Mouse (Mus musculus) liver, embryonic 13.5 days (tissue): ENCODE data around the gene Fah. TPM values are rescaled to one million over a fixed set of nuclear protein-coding genes. Genes with fewer than 3 reads are reported as not detected.

Source experiments
- ATAC-seq: fragments of 200-750 bp; cut with Nextera tagmentation; 2 replicates; pipeline ENCODE4 v1.8.0; 2017; ENCODE audit warnings: low read depth, mild to moderate bottlenecking, moderate number of reproducible peaks, moderate library complexity
- DNase-seq: peaks from one replicate; pipeline ENCODE4 v3.0.0; 2022
- H3K27ac ChIP-seq: fragments of 300-500 bp; sonication (generic); 2 replicates; pipeline ENCODE4 v1.5.1; 2015; ENCODE audit warnings: moderate library complexity, mild to moderate bottlenecking, inconsistent platforms
- H3K27me3 ChIP-seq: fragments of 300-500 bp; sonication (generic); 2 replicates; pipeline ENCODE4 v1.6.1; 2015; ENCODE audit warnings: mild to moderate bottlenecking, inconsistent platforms
- H3K36me3 ChIP-seq: fragments of 300-500 bp; sonication (generic); 2 replicates; pipeline ENCODE4 v1.6.1; 2015; ENCODE audit warnings: mild to moderate bottlenecking, inconsistent platforms
- H3K4me1 ChIP-seq: fragments of 300-500 bp; sonication (generic); replicated peaks from 2 replicates; pipeline ENCODE4 v1.6.1; 2015; ENCODE audit warnings: inconsistent platforms
- H3K4me2 ChIP-seq: fragments of 300-500 bp; sonication (generic); 2 replicates; pipeline ENCODE4 v1.6.1; 2015; ENCODE audit warnings: inconsistent platforms, mild to moderate bottlenecking, moderate library complexity
- H3K4me3 ChIP-seq: fragments of 300-500 bp; sonication (generic); replicated peaks from 2 replicates; pipeline ENCODE4 v1.5.1; 2015; ENCODE audit warnings: mild to moderate bottlenecking, inconsistent platforms
- H3K9ac ChIP-seq: fragments of 300-500 bp; sonication (generic); 2 replicates; pipeline ENCODE4 v1.6.1; 2015; ENCODE audit warnings: mild to moderate bottlenecking, inconsistent platforms
- H3K9me3 ChIP-seq: fragments of 300-500 bp; sonication (generic); replicated peaks from 2 replicates; pipeline ENCODE4 v1.6.1; 2016; ENCODE audit warnings: inconsistent platforms
- WGBS: fragments of 180-500 bp; shearing (Covaris S2); methylation state at CpG from one replicate; pipeline ENCODE4 v1.1.7; 2015; ENCODE audit not compliant: insufficient replicate concordance; 5-methylcytosine and 5-hydroxymethylcytosine counted together
- polyA plus RNA-seq: library from polyadenylated mRNA; unstranded; fragments of >200 nt; fragmentation: Nextera tagmentation; extraction: Ambion mirVana; gene quantifications from 2 replicates; pipeline ENCODE4 v1.2.1, GENCODE M21; 2015

The Fah gene
- 23.3 and 25.4 TPM in 2 replicates for polyA plus RNA-seq

DNA sequence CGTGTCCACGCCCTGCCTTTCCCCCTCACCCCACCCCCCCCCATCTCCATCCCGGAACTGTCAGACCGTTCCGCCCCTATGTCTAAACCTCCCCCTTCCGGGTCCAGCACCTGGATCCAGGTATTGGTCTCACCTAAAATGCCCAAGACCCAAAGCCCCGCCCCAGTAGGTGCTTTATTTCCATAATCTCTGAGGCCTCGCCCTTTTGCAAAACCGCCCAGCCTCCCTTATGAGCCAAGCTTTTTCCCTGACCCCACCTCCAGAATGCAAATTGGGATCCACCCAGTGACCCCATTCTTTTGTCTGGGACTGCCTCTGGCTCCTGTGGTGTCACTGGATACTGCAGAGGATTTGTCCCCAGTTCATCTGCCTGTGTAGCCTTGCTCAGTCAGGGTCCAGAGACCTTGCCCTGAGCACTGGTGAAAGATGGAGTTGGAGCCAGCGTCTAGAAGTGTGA lies at the start of gene Fah:
TSS of gene Fah (minus strand) at position 430 of the 457 bp plus-strand sequence.
- ATAC-seq (peak; percentile 23; the same call in 1 of the 2 replicates), DNase-seq (peak; percentile 44)
- peak within 1 kb of the TSS; percentile 70 for H3K9ac ChIP-seq
- 0 out of 2 replicates have a peak, but pooled peaks cover 4% of the 10 kb centered on the region for H3K36me3 ChIP-seq
- no peaks in the 10 kb centered on the region for H3K9me3 ChIP-seq
- H3K27ac ChIP-seq: peak within 1 kb of the TSS; percentile 64
- peaks cover 26% of the 10 kb centered on the region for H3K4me1 ChIP-seq
- H3K4me3 ChIP-seq: peak within 1 kb of the TSS; percentile 69
- no peaks in the 10 kb centered on the region for H3K27me3 ChIP-seq
- peak within 1 kb of the TSS; percentile 96 for H3K4me2 ChIP-seq
- 6% methylated on average over 10 of the region's 10 CpGs for WGBS

DNA sequence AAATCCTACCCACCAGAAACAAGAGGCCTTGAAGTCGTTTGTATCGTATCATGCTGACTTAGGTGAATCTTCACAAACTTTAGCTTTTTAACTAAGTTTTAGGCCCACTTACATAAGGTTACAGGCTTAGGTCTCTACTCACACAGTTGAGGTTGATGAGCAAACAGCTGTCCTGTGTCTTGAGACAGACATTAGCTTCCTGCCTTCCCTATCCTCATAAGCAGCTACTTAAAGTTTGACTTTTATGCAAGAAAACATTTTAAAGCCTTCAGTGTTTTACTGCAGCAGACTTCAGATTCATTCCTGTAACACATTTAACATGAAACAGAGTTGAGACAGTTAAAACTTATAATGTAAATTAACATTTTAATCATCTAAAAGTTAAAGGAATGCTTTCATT lies 46.2 kb upstream of the Fah start:
- Histone ChIP-seq H3K9ac (peak overlapping the region; percentile 34; the same call in 1 of the 2 replicates), H3K9me3 (no peaks in the 10 kb centered on the region), H3K27ac (peak overlapping the region; percentile 80), H3K36me3 (peaks cover 5% of the 10 kb centered on the region; the same call in 1 of the 2 replicates), H3K4me2 (no peak overlapping the region), H3K4me1 (peaks cover 85% of the 10 kb centered on the region), H3K27me3 (no peaks in the 10 kb centered on the region), H3K4me3 (no peak overlapping the region)
- ATAC-seq (no peak), DNase-seq (peak; percentile 8)
- WGBS: 62% methylated on average over 2 of the region's 2 CpGs

DNA sequence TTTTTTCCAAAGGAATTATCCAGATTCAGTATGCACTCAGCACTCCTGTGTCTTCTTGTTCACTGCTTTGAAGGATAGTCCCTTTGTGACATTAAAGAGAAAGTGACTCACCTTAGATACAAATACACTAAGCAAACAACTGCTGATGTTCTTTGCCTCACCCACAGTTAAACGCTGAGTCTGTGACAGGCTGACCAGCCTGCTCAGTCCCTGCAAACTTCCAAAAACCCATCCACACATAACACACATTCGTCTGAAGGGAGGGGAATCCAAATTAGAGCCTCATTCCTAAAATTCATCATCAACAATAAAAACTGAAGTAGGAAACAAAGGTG lies 45.4 kb upstream of the Fah start:
- ATAC-seq (no peak), DNase-seq (no peak)
- H3K36me3 ChIP-seq: peaks cover 8% of the 10 kb centered on the region; the same call in 1 of the 2 replicates
- no peaks in the 10 kb centered on the region for H3K27me3 ChIP-seq
- H3K4me2 ChIP-seq: peak overlapping the region; percentile 58
- H3K4me3 ChIP-seq: peak overlapping the region; percentile 13; the same call in 1 of the 2 replicates
- peaks cover 77% of the 10 kb centered on the region for H3K4me1 ChIP-seq
- H3K27ac ChIP-seq: peak overlapping the region; percentile 94
- H3K9ac ChIP-seq: peak overlapping the region; percentile 71
- WGBS: 36% methylated on average over 2 of the region's 2 CpGs
- H3K9me3 ChIP-seq: no peaks in the 10 kb centered on the region

DNA sequence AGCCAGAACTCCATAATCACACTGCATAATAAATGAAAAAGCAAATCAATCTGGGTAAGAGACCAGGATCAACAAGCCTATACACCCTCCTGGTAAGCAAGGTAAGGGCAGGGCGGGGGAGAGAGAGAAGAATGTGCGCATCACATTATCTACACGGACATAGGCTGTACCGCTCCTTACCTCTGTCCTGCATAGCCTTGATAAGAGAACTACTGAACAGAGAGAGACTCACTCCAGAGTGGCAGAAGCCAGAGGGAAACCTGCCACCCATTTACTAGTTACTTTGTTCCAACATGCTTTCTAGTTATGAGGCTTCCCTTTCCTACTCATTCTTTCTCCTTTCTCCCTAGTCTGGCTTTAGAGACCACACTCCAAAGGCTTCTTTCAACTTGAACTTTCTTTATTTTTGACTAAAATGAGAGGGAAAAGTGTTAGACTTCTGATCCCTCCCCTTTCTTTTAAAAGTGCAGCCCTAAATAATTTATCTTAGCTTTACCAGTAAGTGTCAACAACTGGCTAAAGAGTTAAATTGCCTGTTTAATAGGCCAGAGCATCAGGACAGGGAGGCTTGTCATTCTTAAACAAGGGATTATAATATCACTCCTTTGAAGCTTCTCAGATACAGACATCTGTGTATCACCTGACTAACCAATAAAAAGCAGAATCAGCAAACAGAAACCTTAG lies 44.9 kb upstream of the Fah start:
- ATAC-seq (peak; percentile 100), DNase-seq (peak; percentile 84)
- H3K27me3 ChIP-seq: no peaks in the 10 kb centered on the region
- WGBS: 33% methylated on average over 4 of the region's 4 CpGs
- H3K36me3 ChIP-seq: peaks cover 8% of the 10 kb centered on the region; the same call in 1 of the 2 replicates
- H3K4me3 ChIP-seq: peak overlapping the region; percentile 13
- H3K9me3 ChIP-seq: no peaks in the 10 kb centered on the region
- H3K27ac ChIP-seq: peak overlapping the region; percentile 94
- peak overlapping the region; percentile 58 for H3K4me2 ChIP-seq
- peak overlapping the region; percentile 71 for H3K9ac ChIP-seq
- H3K4me1 ChIP-seq: peaks cover 72% of the 10 kb centered on the region

DNA sequence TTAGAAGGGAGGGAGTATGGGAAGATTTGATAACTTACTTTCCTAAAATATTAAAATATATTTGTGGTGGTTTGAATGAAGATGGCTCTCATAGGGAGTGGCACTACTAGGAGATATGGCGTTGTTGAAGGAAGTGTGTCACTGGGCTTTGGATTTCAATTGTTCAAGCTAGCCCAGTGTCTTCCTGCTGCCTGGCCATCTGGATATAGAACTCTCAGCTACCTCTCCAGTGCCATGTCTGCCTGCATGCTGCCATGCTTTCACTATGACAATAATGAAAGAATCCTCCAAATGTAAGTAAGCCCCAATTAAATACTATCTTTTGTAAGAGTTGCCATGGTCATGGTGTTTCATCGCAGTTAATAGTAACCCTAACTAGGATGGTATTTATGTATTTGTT lies 42.5 kb upstream of the Fah start:
- peaks cover 70% of the 10 kb centered on the region for H3K4me1 ChIP-seq
- H3K27ac ChIP-seq: peak overlapping the region; percentile 51
- WGBS: 83% methylated on average over 2 of the region's 2 CpGs
- no peak overlapping the region for H3K4me3 ChIP-seq
- no peak for DNase-seq
- H3K9ac ChIP-seq: no peak overlapping the region
- no peaks in the 10 kb centered on the region for H3K27me3 ChIP-seq
- no peak for ATAC-seq
- no peak overlapping the region for H3K4me2 ChIP-seq
- H3K36me3 ChIP-seq: peaks cover 8% of the 10 kb centered on the region; the same call in 1 of the 2 replicates
- no peaks in the 10 kb centered on the region for H3K9me3 ChIP-seq

DNA sequence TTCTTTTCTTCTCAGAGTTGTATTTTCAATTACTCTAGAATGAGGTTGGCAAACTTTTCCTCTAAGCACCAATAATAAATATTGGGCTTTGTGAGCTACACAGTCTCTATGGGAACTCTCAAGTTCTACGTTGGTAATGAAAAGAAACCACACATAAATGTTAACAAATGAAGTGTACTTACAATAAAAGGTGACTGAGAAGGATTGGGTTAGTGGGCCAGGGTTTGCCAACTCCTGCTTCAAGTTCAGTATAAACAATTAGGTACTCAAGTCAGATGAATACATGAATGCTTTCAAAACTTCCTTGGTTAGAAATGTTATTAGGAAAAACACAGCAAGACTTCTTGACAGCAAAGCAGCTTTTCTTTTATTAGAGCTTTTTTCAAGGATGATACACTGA lies 39.7 kb upstream of the Fah start:
- Histone ChIP-seq H3K4me2 (no peak overlapping the region), H3K27me3 (no peaks in the 10 kb centered on the region), H3K9ac (no peak overlapping the region), H3K36me3 (peaks cover 8% of the 10 kb centered on the region; the same call in 1 of the 2 replicates), H3K4me1 (peaks cover 61% of the 10 kb centered on the region), H3K9me3 (no peaks in the 10 kb centered on the region), H3K4me3 (no peak overlapping the region), H3K27ac (no peak overlapping the region; the same call in 1 of the 2 replicates)
- 87% methylated on average over 1 of the region's 1 CpGs for WGBS
- no peak for DNase-seq
- ATAC-seq: no peak

DNA sequence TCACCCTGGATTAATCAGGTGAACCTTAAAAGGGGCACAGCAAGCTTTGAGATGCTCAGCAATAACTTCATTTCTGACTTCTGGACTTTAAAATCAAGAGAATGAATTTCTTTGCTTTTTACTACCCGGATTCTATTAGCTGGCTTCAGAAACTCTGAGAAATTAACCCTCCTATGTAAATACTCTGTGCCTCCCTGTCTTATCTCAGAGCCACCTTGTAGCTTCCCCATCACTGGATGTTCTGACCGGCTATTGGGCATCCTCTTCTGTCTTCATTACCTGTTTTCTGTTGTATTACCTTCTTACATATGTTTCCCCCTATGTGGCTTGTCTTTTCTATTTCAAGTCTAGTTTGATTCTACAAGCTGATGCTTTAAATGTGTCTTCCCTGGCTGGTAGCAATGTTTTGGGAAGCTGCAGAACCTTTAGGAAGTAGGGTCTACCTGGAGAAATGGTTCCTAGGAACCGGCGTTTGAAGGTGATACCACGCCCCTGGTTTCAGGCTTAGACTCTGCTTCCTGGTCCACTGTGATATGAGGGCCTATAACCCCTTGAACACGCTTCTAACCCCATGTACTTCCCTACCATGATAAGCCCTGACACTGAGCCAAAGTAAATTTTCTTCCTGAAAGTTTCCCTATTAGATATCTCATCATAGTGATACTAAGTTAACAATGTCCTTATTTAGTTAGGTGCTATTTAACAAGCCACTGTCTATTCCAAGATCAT lies 36.9 kb upstream of the Fah start:
- H3K27me3 ChIP-seq: no peaks in the 10 kb centered on the region
- DNase-seq (no peak), ATAC-seq (peak; percentile 84)
- H3K4me3 ChIP-seq: no peak overlapping the region
- H3K4me1 ChIP-seq: peaks cover 60% of the 10 kb centered on the region
- H3K27ac ChIP-seq: peak overlapping the region; percentile 54
- no peaks in the 10 kb centered on the region for H3K9me3 ChIP-seq
- peak overlapping the region; percentile 4; the same call in 1 of the 2 replicates for H3K9ac ChIP-seq
- 54% methylated on average over 6 of the region's 6 CpGs for WGBS
- H3K4me2 ChIP-seq: peak overlapping the region; percentile 1; the same call in 1 of the 2 replicates
- H3K36me3 ChIP-seq: 0 out of 2 replicates have a peak, but pooled peaks cover 3% of the 10 kb centered on the region

DNA sequence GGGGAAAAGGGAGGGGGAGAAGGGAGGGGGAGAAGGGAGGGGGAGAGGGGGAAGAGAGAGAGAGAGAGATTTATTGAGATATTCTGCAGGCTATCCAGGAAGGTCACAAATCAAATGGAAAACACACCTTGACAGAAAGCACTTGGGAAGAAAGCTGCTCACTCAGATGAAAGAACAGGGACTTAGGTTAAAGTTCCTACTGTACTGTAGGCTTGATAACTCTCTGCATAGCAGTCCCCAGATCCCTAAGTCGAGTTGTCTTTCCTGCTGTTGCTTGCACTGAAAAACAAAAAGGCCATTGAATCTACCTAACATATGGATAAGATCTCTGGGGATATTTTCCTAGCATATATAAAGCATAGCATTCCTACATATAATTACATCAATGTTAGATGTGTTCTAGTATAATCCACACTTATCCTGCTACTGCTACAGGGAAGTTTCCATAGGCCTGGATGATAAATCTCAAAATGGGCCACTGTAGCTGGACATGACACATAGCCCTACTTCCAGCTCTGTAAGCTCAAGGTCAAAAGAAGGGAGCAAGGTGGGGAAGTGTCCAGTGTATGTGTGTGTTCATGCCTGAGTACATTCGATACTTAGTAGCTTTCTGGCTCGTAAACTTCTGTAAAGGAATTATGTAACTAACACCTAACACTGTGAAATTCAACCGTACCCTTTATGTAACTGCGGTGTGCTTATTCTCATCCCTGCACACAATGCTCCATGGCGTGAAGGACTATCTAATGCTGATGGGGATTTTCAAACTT lies 35.8 kb upstream of the Fah start:
- WGBS: 88% methylated on average over 6 of the region's 6 CpGs
- no peak for DNase-seq

DNA sequence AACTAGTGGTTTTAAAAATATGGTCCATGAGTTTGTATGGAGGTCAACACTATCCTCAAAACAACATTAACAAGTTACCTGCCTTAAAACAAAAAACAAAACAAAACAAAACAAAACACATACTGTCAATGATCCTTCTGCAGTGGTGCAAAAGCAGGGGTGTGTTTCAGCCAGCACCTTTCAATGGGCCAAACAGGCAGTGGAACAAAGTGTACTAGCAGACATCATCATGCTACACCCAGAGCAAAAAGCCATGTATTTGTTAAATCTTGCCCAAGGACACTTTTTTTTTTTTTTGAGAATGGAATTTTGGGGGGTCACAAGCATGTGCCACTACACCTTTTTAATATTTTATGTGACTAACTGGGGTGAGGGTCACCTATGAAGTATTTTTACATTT lies 30.4 kb upstream of the Fah start:
- H3K4me1 ChIP-seq: peaks cover 50% of the 10 kb centered on the region
- ATAC-seq: no peak
- no peak for DNase-seq
- H3K27me3 ChIP-seq: no peaks in the 10 kb centered on the region
- no peak overlapping the region for H3K4me2 ChIP-seq
- peaks cover 12% of the 10 kb centered on the region for H3K36me3 ChIP-seq
- no peak overlapping the region for H3K27ac ChIP-seq
- H3K9ac ChIP-seq: no peak overlapping the region
- H3K4me3 ChIP-seq: no peak overlapping the region
- no peaks in the 10 kb centered on the region for H3K9me3 ChIP-seq

More for the DNA sequence above, 35.8 kb upstream of the Fah start:
- no peak overlapping the region for H3K9ac ChIP-seq
- no peak overlapping the region for H3K4me3 ChIP-seq
- H3K4me1 ChIP-seq: peaks cover 64% of the 10 kb centered on the region
- 0 out of 2 replicates have a peak, but pooled peaks cover under 1% of the 10 kb centered on the region for H3K36me3 ChIP-seq
- H3K27me3 ChIP-seq: no peaks in the 10 kb centered on the region
- no peak overlapping the region for H3K4me2 ChIP-seq
- ATAC-seq: no peak
- peak overlapping the region; percentile 54; the same call in 1 of the 2 replicates for H3K27ac ChIP-seq
- no peaks in the 10 kb centered on the region for H3K9me3 ChIP-seq

DNA sequence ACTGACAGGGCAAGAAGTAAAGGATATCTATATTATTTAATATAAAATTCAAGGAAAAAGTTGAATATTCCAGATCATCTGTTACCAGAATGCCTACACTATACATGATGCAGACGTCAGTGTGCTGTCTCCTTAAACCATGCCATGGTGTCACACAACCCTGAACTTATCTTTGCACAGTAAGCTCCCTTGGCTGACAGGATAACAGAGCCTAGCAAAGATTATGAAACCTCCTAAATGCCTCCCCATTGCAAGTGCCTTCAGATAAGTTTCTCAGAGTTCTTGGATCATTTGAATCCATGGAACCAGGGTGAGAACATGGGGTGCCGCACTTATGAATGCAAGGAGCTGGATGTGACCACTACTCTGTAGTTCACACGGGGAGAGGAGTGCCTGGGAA lies 25.4 kb upstream of the Fah start:
- Histone ChIP-seq H3K9ac (peak overlapping the region; percentile 44), H3K36me3 (peaks cover 25% of the 10 kb centered on the region), H3K4me1 (peaks cover 30% of the 10 kb centered on the region), H3K4me2 (peak overlapping the region; percentile 50), H3K27ac (peak overlapping the region; percentile 87), H3K27me3 (no peaks in the 10 kb centered on the region), H3K4me3 (no peak overlapping the region), H3K9me3 (no peaks in the 10 kb centered on the region)
- WGBS: 29% methylated on average over 3 of the region's 3 CpGs
- DNase-seq (peak; percentile 59), ATAC-seq (peak; percentile 100)

DNA sequence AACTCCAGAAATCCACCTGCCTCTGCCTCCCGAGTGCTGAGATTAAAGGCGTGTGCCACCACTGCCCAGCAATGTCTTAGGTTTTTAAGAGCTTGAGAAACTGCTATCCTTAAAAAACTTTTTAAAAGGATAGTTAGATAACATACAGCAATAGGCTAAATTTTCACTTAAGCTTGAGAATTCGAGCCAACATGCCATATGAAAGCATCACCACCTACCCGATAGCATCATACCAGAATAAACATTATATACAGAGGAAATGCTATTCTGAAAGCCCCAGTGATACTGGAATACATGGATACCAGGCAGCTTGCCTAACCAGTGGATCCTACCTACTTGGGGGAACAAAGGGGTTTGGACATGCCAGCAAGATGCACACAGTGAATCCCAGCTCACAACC lies 17.2 kb upstream of the Fah start:
- H3K27ac ChIP-seq: no peak overlapping the region
- H3K4me1 ChIP-seq: 0 out of 2 replicates have a peak, but pooled peaks cover 3% of the 10 kb centered on the region
- peaks cover 28% of the 10 kb centered on the region for H3K36me3 ChIP-seq
- no peak overlapping the region for H3K4me3 ChIP-seq
- DNase-seq (no peak), ATAC-seq (no peak)
- no peaks in the 10 kb centered on the region for H3K27me3 ChIP-seq
- no peak overlapping the region for H3K9ac ChIP-seq
- H3K4me2 ChIP-seq: no peak overlapping the region
- no peaks in the 10 kb centered on the region for H3K9me3 ChIP-seq
- WGBS: 87% methylated on average over 4 of the region's 4 CpGs
